Mouse (Mus musculus): ENCODE results near the gene Phf11a. TPM values are rescaled to one million over a fixed set of nuclear protein-coding genes. Genes with fewer than 3 reads are reported as not detected.

Phf11a gene
- polyA plus RNA-seq (2014; fragmentation: Illumina TruSeq; extraction: RNeasy Lipid Tissue Mini Kit (QIAGEN cat#74804); ENCODE audit: low read depth, low replicate concordance), result 1.8 TPM

DNA sequence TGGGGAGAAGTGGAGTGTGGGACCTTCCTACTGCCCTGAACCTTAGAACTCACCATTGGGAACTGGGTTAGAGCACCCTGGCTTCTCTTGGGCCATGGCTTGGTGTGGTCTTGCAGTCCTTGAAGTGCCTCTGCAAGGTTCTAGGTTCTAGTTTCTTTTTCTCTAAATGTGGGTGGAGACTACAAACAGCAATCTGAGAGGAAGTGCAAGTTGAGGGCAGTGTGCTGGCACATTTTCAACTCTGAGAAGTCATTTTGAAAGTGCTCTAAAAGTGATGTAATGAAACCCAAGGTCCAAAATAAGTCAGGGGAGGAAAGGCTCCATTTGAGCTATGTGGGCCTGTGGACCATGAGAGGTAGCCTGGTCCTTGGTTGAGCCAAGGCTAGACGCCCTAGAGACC lies at the start of gene Phf11a:
Phf11a (minus strand) TSS at position 132 of the 400 bp plus-strand sequence.

DNA sequence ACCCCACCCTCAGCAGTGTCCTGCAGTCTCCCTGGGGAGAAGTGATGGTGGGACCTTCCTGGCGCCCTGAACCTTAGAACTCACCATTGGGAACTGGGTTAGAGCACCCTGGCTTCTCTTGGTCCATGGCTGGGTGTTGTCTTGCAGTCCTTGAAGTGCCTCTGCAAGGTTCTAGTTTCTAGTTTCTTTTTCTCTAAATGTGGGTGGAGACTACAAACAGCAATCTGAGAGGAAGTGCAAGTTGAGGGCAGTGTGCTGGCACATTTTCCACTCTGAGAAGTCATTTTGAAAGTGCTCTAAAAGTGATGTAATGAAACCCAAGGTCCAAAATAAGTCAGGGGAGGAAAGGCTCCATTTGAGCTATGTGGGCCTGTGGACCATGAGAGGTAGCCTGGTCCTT lies 43.9 kb upstream of the Phf11a start, which contains the start of gene Phf11b:
Phf11b (minus strand) TSS at position 163 of the 400 bp plus-strand sequence.

DNA sequence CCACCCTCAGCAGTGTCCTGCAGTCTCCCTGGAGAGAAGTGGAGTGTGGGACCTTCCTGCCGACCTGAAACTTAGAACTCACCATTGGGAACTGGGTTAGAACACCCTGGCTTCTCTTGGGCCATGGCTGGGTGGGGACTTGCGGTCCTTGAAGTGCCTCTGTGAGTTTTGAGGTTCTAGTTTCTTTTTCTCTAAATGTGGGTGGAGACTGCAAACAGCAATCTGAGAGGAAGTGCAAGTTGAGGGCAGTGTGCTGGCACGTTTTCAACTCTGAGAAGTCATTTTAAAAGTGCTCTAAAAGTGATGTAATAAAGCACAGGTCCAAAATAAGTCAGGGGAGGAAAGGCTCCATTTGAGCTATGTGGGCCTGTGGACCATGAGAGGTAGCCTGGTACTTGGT lies 37.3 kb downstream of the Phf11a start, which contains the start of gene Gm6904:
Gm6904 (minus strand) TSS at position 161 of the 400 bp plus-strand sequence.

Other genes starting within 250 kb of the Phf11a start
- gene 1700129C05Rik, start 154.6 kb downstream of the Phf11a start, polyA plus RNA-seq (2014; fragmentation: Illumina TruSeq; extraction: RNeasy Lipid Tissue Mini Kit (QIAGEN cat#74804); ENCODE audit: low read depth, low replicate concordance), result not detected
- not detected for gene Gm5142, start 118.8 kb downstream of the Phf11a start, polyA plus RNA-seq (2014; fragmentation: Illumina TruSeq; extraction: RNeasy Lipid Tissue Mini Kit (QIAGEN cat#74804); ENCODE audit: low read depth, low replicate concordance)
- gene Rcbtb1, start 96.3 kb downstream of the Phf11a start, polyA plus RNA-seq (2014; fragmentation: Illumina TruSeq; extraction: RNeasy Lipid Tissue Mini Kit (QIAGEN cat#74804); ENCODE audit: low read depth, low replicate concordance), result 70.7 TPM
- gene Gm6904, start 37.3 kb downstream of the Phf11a start, polyA plus RNA-seq (2014; fragmentation: Illumina TruSeq; extraction: RNeasy Lipid Tissue Mini Kit (QIAGEN cat#74804); ENCODE audit: low read depth, low replicate concordance), result not detected
- gene Phf11b, start 43.8 kb upstream of the Phf11a start, polyA plus RNA-seq (2014; fragmentation: Illumina TruSeq; extraction: RNeasy Lipid Tissue Mini Kit (QIAGEN cat#74804); ENCODE audit: low read depth, low replicate concordance), result 14.3 TPM
- gene Phf11d, start 67.9 kb upstream of the Phf11a start, polyA plus RNA-seq (2014; fragmentation: Illumina TruSeq; extraction: RNeasy Lipid Tissue Mini Kit (QIAGEN cat#74804); ENCODE audit: low read depth, low replicate concordance), result 27.5 TPM
- 6.0 TPM for gene Phf11c, start 97.9 kb upstream of the Phf11a start, polyA plus RNA-seq (2014; fragmentation: Illumina TruSeq; extraction: RNeasy Lipid Tissue Mini Kit (QIAGEN cat#74804); ENCODE audit: low read depth, low replicate concordance)
- gene Setdb2, start 143.4 kb upstream of the Phf11a start, polyA plus RNA-seq (2014; fragmentation: Illumina TruSeq; extraction: RNeasy Lipid Tissue Mini Kit (QIAGEN cat#74804); ENCODE audit: low read depth, low replicate concordance), result 23.9 TPM
- gene Cab39l, start 143.4 kb upstream of the Phf11a start, polyA plus RNA-seq (2014; fragmentation: Illumina TruSeq; extraction: RNeasy Lipid Tissue Mini Kit (QIAGEN cat#74804); ENCODE audit: low read depth, low replicate concordance), result 103 TPM

Measured in sigmoid colon, adult 10 weeks (tissue).